Mouse (Mus musculus): Measurements from ENCODE around the gene Zfp335.
A peak's percentile ranks its signal among the peaks of the same experiment; 100 is the strongest.

- TF ChIP-seq CTCF (IDR thresholded peaks at IDR 0.05) = peak; percentile 96
- TF ChIP-seq POLR2A (IDR thresholded peaks at IDR 0.05; ENCODE audit: insufficient read depth, low read depth, low read length) = no peak
- no peak for TF ChIP-seq EP300 (IDR thresholded peaks at IDR 0.05; ENCODE audit: insufficient read depth, low read depth, low read length)
Observed at GRCm38 (mm10) chr2:164953224-164953623, 41.7 kb upstream of the Zfp335 start.
